Mouse (Mus musculus) limb, embryonic 13.5 days (tissue): ENCODE data around the gene Ubb. TPM values are rescaled to one million over a fixed set of nuclear protein-coding genes. Genes with fewer than 3 reads are reported as not detected.

Experiments
- ATAC-seq: fragments of 200-750 bp; cut with Nextera tagmentation; 2 replicates; pipeline ENCODE4 v1.8.0; 2017; ENCODE audit warnings: low read depth, moderate number of reproducible peaks, moderate TSS enrichment; ENCODE audit not compliant: low FRiP score
- H3K27ac ChIP-seq: fragments of 300-500 bp; sonication (generic); 2 replicates; pipeline ENCODE4 v1.5.1; 2015; ENCODE audit warnings: inconsistent platforms, mild to moderate bottlenecking, moderate library complexity
- H3K27me3 ChIP-seq: fragments of 300-500 bp; sonication (generic); 2 replicates; pipeline ENCODE4 v1.6.1; 2015; ENCODE audit warnings: mild to moderate bottlenecking, inconsistent platforms
- H3K36me3 ChIP-seq: fragments of 300-500 bp; sonication (generic); 2 replicates; pipeline ENCODE4 v1.6.1; 2015; ENCODE audit warnings: inconsistent platforms, mild to moderate bottlenecking, moderate library complexity
- H3K4me1 ChIP-seq: fragments of 300-500 bp; sonication (generic); 2 replicates; pipeline ENCODE4 v1.6.1; 2015; ENCODE audit warnings: inconsistent platforms
- H3K4me2 ChIP-seq: fragments of 300-500 bp; sonication (generic); replicated peaks from 2 replicates; pipeline ENCODE4 v1.6.1; 2015; ENCODE audit warnings: inconsistent platforms, mild to moderate bottlenecking, moderate library complexity
- H3K4me3 ChIP-seq: fragments of 300-500 bp; sonication (generic); 2 replicates; pipeline ENCODE4 v1.5.1; 2015; ENCODE audit warnings: moderate library complexity, mild to moderate bottlenecking, inconsistent platforms
- H3K9ac ChIP-seq: fragments of 300-500 bp; sonication (generic); 2 replicates; pipeline ENCODE4 v1.6.1; 2015; ENCODE audit warnings: mild to moderate bottlenecking, inconsistent platforms
- H3K9me3 ChIP-seq: fragments of 300-500 bp; sonication (generic); 2 replicates; pipeline ENCODE4 v1.6.1; 2016; ENCODE audit warnings: inconsistent platforms
- WGBS: fragments of 180-500 bp; shearing (Covaris S2); methylation state at CpG from one replicate; pipeline ENCODE4 v1.1.7; 2015; 5-methylcytosine and 5-hydroxymethylcytosine counted together
- polyA plus RNA-seq: library from polyadenylated mRNA; unstranded; fragments of >200 nt; fragmentation: Nextera tagmentation; extraction: Ambion mirVana; gene quantifications from 2 replicates; pipeline ENCODE4 v1.2.1, GENCODE M21; 2015

The Ubb gene
- polyA plus RNA-seq, 1 experiment from 2014 or later, result 3,843 TPM

GRCm38 (mm10) chr11:62553633-62554032, 2.7 kb downstream of the Ubb start:
- H3K4me1 ChIP-seq, result peaks cover 27% of the 10 kb centered on the region
- H3K36me3 ChIP-seq, result peaks cover 25% of the 10 kb centered on the region
- 85% methylated on average over 5 of the region's 5 CpGs for whole genome bisulfite sequencing
- peak overlapping the region; percentile 55 for H3K9ac ChIP-seq
- no peak for ATAC-seq
- peak overlapping the region; percentile 48 for H3K4me3 ChIP-seq
- no peak overlapping the region for H3K27ac ChIP-seq
- H3K9me3 ChIP-seq, result no peaks in the 10 kb centered on the region
- no peaks in the 10 kb centered on the region for H3K27me3 ChIP-seq
- H3K4me2 ChIP-seq, result peak overlapping the region; percentile 81

- Histone ChIP-seq H3K4me3 (peak overlapping the region; percentile 48), H3K27ac (no peak overlapping the region), H3K36me3 (peaks cover 25% of the 10 kb centered on the region), H3K9ac (peak overlapping the region; percentile 55; the same call in 1 of the 2 replicates), H3K4me2 (peak overlapping the region; percentile 81), H3K9me3 (no peaks in the 10 kb centered on the region), H3K27me3 (no peaks in the 10 kb centered on the region), H3K4me1 (peaks cover 27% of the 10 kb centered on the region)
- 75% methylated on average over 5 of the region's 5 CpGs for WGBS
- ATAC-seq, result no peak
These were observed 3.3 kb downstream of the Ubb start for GRCm38 (mm10) chr11:62554163-62554855.

GRCm38 (mm10) chr11:62554934-62555517, 4.1 kb downstream of the Ubb start:
- no peaks in the 10 kb centered on the region for H3K9me3 ChIP-seq
- H3K27me3 ChIP-seq, result no peaks in the 10 kb centered on the region
- no peak for ATAC-seq
- H3K36me3 ChIP-seq, result peaks cover 25% of the 10 kb centered on the region
- peak overlapping the region; percentile 81 for H3K4me2 ChIP-seq
- H3K27ac ChIP-seq, result no peak overlapping the region
- peak overlapping the region; percentile 48 for H3K4me3 ChIP-seq
- H3K4me1 ChIP-seq, result peaks cover 22% of the 10 kb centered on the region
- no peak overlapping the region for H3K9ac ChIP-seq

- no peak overlapping the region; the same call in 1 of the 2 replicates for H3K4me2 ChIP-seq
- H3K9me3 ChIP-seq, result no peaks in the 10 kb centered on the region
- H3K27ac ChIP-seq, result no peak overlapping the region
- H3K4me3 ChIP-seq, result no peak overlapping the region
- peaks cover 25% of the 10 kb centered on the region for H3K36me3 ChIP-seq
- H3K4me1 ChIP-seq, result peaks cover 22% of the 10 kb centered on the region
- no peak overlapping the region for H3K9ac ChIP-seq
- ATAC-seq, result no peak
- H3K27me3 ChIP-seq, result no peaks in the 10 kb centered on the region
These were observed 5.0 kb downstream of the Ubb start for GRCm38 (mm10) chr11:62555896-62556412.

- 68% methylated on average over 5 of the region's 5 CpGs for WGBS
- no peaks in the 10 kb centered on the region for H3K9me3 ChIP-seq
- no peak overlapping the region for H3K9ac ChIP-seq
- ATAC-seq, result no peak
- H3K4me3 ChIP-seq, result no peak overlapping the region
- no peak overlapping the region for H3K27ac ChIP-seq
- peaks cover 24% of the 10 kb centered on the region for H3K4me1 ChIP-seq
- no peak overlapping the region for H3K4me2 ChIP-seq
- H3K27me3 ChIP-seq, result no peaks in the 10 kb centered on the region
- peaks cover 25% of the 10 kb centered on the region for H3K36me3 ChIP-seq
These were observed 6.2 kb downstream of the Ubb start for GRCm38 (mm10) chr11:62557205-62557604.

GRCm38 (mm10) chr11:62558152-62558551, 7.2 kb downstream of the Ubb start:
- no peak overlapping the region for H3K9ac ChIP-seq
- 70% methylated on average over 2 of the region's 2 CpGs for WGBS
- H3K9me3 ChIP-seq, result no peaks in the 10 kb centered on the region
- no peaks in the 10 kb centered on the region for H3K27me3 ChIP-seq
- ATAC-seq, result no peak
- no peak overlapping the region for H3K27ac ChIP-seq
- no peak overlapping the region for H3K4me2 ChIP-seq
- H3K4me3 ChIP-seq, result no peak overlapping the region
- peaks cover 23% of the 10 kb centered on the region for H3K36me3 ChIP-seq
- peaks cover 23% of the 10 kb centered on the region for H3K4me1 ChIP-seq

- no peak overlapping the region for H3K27ac ChIP-seq
- peaks cover 13% of the 10 kb centered on the region for H3K36me3 ChIP-seq
- no peaks in the 10 kb centered on the region for H3K9me3 ChIP-seq
- no peak overlapping the region for H3K9ac ChIP-seq
- no peak for ATAC-seq
- no peaks in the 10 kb centered on the region for H3K27me3 ChIP-seq
- H3K4me1 ChIP-seq, result peaks cover 14% of the 10 kb centered on the region
- WGBS, result 44% methylated on average over 6 of the region's 6 CpGs
- H3K4me2 ChIP-seq, result no peak overlapping the region
- H3K4me3 ChIP-seq, result no peak overlapping the region
These were observed 8.1 kb downstream of the Ubb start for GRCm38 (mm10) chr11:62558961-62559646.

GRCm38 (mm10) chr11:62560463-62561016, 9.6 kb downstream of the Ubb start:
- Histone ChIP-seq H3K27me3 (no peaks in the 10 kb centered on the region), H3K9me3 (no peaks in the 10 kb centered on the region), H3K27ac (no peak overlapping the region), H3K4me2 (peak overlapping the region; percentile 63), H3K4me1 (peaks cover 2% of the 10 kb centered on the region; the same call in 1 of the 2 replicates), H3K9ac (no peak overlapping the region), H3K4me3 (peak overlapping the region; percentile 36), H3K36me3 (no peaks in the 10 kb centered on the region; the same call in 1 of the 2 replicates)
- 24% methylated on average over 43 of the region's 43 CpGs for WGBS
- no peak for ATAC-seq

- no peak for ATAC-seq
- no peak overlapping the region for H3K27ac ChIP-seq
- no peaks in the 10 kb centered on the region for H3K36me3 ChIP-seq
- H3K9ac ChIP-seq, result no peak overlapping the region
- H3K4me3 ChIP-seq, result no peak overlapping the region
- 85% methylated on average over 2 of the region's 2 CpGs for WGBS
- H3K4me2 ChIP-seq, result no peak overlapping the region
- H3K4me1 ChIP-seq, result peaks cover 2% of the 10 kb centered on the region; the same call in 1 of the 2 replicates
- H3K9me3 ChIP-seq, result no peaks in the 10 kb centered on the region
- H3K27me3 ChIP-seq, result no peaks in the 10 kb centered on the region
These were observed 12.6 kb downstream of the Ubb start for GRCm38 (mm10) chr11:62563590-62563989.

GRCm38 (mm10) chr11:62565747-62566146, 14.8 kb downstream of the Ubb start:
- H3K4me1 ChIP-seq, result peaks cover 2% of the 10 kb centered on the region; the same call in 1 of the 2 replicates
- WGBS, result 68% methylated on average over 7 of the region's 7 CpGs
- no peaks in the 10 kb centered on the region for H3K9me3 ChIP-seq

GRCm38 (mm10) chr11:62566211-62566610, 15.2 kb downstream of the Ubb start:
- H3K4me2 ChIP-seq, result no peak overlapping the region
- no peaks in the 10 kb centered on the region for H3K36me3 ChIP-seq
- H3K4me3 ChIP-seq, result no peak overlapping the region
- H3K27me3 ChIP-seq, result no peaks in the 10 kb centered on the region
- H3K9ac ChIP-seq, result no peak overlapping the region; the same call in 1 of the 2 replicates
- no peaks in the 10 kb centered on the region for H3K4me1 ChIP-seq
- ATAC-seq, result no peak
- no peak overlapping the region for H3K27ac ChIP-seq
- WGBS, result 57% methylated on average over 1 of the region's 1 CpGs
- H3K9me3 ChIP-seq, result no peaks in the 10 kb centered on the region

More at GRCm38 (mm10) chr11:62565747-62566146, 14.8 kb downstream of the Ubb start:
- H3K27me3 ChIP-seq, result no peaks in the 10 kb centered on the region
- no peak for ATAC-seq
- no peak overlapping the region for H3K9ac ChIP-seq
- H3K4me3 ChIP-seq, result no peak overlapping the region
- H3K27ac ChIP-seq, result no peak overlapping the region
- H3K4me2 ChIP-seq, result no peak overlapping the region
- no peaks in the 10 kb centered on the region for H3K36me3 ChIP-seq

GRCm38 (mm10) chr11:62568300-62568699, 17.3 kb downstream of the Ubb start:
- Histone ChIP-seq H3K9ac (no peak overlapping the region), H3K36me3 (no peaks in the 10 kb centered on the region), H3K4me1 (no peaks in the 10 kb centered on the region), H3K27ac (no peak overlapping the region), H3K27me3 (no peaks in the 10 kb centered on the region), H3K4me3 (no peak overlapping the region), H3K4me2 (no peak overlapping the region), H3K9me3 (no peaks in the 10 kb centered on the region)
- ATAC-seq, result no peak
- WGBS, result 68% methylated on average over 3 of the region's 3 CpGs
